Mouse (Mus musculus) left cerebral cortex, adult 11 months (tissue): ENCODE measurements around the gene Cep131.

Experiments
- DNase-seq: peaks from one replicate; pipeline ENCODE4 v3.0.0; 2022; ENCODE audit warnings: low spot score

Cep131 gene

GRCm38 (mm10) chr11:120048252-120048556 is 38.4 kb downstream of the Cep131 start:
- DNase-seq = no peak

DNA sequence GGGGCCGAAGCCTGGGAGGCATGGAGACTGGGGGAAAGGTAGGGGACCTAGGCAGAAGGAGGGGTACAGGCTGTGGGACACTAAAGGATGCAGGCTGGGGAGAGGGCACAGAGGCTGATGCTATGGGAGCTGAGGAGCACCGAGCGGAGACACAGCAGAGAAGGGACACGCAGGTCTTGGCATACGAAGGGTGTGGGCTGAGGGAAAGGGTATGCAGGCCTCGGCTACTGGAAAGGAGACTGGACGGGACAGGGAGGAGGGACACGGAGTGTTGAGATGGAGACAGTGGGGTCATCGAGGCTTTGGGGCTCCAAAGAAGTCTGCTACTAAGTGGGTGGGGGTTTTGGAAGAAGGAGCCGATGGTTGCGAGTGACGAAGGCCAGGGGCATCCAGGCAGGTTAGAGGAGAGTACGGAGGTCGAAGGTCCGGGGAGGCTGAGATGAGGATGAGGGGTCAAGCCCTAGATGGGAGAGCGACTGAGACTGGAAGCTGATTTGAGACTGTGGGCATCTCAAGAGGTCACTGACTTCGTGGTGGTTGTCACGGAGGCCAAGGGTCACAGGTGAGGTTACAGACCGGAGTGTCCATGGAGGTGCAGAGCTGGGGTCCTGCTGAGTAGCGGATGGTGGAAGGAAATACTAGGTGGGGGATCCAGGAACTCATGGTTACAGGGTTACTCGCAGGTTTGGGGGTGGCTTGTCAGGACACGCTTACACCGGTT is 38.9 kb downstream of the Cep131 start:
- no peak for DNase-seq

- DNase-seq = no peak
Measured at GRCm38 (mm10) chr11:120046553-120047191, 40.0 kb downstream of the Cep131 start, which contains the start of gene Aatk. Aatk (minus strand) TSS chr11:120047167.

DNA sequence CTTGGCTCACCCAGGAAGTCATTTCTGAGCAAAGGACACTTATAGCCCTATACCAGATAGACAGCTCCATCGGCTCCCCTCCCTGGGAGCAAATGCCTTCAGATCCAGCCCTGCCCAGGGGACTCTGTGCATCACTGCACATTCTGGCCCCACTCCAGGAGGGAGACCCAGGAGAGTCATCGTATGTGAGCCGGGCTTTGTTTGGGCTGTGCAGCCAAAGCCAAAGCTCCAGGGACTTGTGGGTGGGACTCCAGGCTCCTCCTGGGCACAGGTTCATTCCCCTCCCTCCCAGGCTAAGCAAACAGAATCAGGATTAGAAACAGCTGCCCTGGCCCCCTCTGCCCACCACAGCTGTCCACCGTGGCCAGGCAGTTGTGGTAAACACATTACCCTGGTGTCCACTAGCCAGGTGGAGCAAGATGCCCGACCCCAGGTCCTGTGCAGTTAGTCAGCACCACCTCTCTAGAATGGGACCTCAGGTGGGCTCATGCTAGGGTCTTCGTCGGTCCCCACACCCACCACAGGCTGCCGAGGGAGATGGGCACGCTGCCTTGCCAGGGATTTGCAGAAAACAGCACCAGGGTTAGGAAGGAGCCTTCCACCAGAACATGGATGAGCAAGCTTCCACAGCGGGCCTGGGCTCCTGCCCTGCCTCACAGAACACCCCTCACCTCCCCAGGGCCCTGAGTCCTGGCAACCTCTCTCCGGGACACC is 40.6 kb downstream of the Cep131 start:
- DNase-seq = no peak

DNA sequence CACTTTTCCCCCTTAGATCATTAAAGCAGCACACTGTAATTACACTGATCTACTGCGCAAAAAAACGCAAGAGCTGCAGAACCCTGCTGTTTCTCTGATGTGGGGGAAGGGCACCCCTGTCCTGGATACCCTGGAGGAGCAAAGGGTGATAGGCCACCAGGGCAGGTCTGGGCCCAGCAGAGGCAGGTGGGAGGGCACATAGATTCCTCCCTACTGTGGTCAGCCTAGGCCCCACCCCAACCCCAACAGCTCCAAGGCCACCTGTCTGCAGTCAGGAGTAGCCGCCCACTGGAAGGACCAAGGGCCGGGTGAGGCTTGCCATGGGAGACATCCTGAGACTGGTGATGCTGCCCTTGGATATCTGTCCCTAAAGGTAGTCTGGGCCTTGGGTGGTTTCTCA is 41.3 kb downstream of the Cep131 start:
- no peak for DNase-seq

DNA sequence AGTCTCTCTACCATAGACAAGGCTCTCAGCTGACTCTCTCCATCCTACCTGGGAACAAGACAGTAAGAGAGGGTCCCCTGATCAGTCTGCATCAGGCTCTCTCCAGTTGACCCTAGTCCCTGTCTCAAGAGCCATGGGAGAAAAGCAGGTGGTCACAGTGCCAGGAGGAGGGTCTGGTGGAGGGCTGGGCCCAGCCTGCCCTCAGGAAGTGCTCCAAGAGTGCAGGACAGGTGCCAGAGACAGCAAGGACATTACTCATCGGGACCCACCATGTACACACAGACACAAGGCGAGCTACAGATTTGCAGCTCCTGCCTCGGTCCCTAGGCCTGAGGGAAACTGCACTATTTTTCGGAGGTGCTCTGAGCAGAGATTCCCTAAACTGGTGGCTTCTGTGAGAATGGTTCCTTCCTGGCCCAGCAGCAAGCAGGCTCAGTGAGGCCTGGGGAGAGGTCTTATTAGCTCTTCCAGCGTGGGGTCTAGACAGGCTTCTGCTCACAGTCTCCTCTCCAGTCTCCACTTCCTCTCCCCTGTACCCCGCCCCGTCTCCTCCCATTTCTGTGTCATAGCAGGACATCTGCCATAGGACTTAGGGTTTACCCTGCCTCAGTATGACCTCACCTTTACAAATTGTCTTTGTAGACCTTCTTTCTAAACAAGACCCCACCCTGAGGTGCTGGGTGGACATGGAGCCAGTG is 44.3 kb downstream of the Cep131 start:
- DNase-seq = no peak

- DNase-seq = no peak
Measured at GRCm38 (mm10) chr11:120041191-120042123, 45.2 kb downstream of the Cep131 start.

- no peak for DNase-seq
Measured at GRCm38 (mm10) chr11:120040440-120040839, 46.2 kb downstream of the Cep131 start.

DNA sequence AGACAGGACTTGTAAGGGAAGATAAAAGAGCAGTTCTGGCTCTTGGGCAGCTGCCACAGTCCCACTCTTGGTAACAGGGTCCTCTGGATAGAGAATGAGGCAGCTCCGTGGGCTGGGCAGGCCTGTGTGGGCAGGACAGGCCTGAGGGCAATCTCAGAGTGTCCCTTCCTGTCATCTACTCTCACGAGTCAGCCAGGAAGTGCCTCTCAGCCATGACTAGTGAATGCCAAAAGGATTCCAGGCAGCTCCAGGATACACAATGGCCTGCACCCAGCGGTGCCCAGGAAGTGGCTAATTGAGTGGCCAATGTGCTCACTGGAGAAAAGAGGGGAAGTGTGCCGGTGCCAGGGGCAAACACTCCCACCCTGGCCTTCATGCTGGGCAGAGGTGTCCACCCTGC is 47.0 kb downstream of the Cep131 start:
- DNase-seq = no peak

DNA sequence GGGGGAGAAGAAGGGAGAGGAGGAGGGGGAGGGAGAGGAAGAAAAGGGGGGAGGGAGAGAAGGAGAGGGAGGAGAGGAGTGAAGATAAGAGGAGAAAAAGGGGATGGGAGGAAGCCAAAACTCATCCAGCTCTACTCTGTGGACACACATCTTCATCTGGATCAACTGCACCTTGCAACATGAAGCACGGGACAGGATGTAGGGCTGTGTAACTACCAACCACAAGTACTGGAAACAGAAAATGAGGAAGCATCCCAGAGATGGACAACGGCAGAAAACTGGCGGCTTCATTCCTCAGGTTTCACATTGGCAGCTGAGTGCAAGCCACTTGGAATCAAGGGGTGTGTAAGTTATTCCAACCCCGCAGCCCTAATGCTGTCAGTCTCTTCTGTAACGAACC is 51.9 kb downstream of the Cep131 start:
- DNase-seq = no peak

DNA sequence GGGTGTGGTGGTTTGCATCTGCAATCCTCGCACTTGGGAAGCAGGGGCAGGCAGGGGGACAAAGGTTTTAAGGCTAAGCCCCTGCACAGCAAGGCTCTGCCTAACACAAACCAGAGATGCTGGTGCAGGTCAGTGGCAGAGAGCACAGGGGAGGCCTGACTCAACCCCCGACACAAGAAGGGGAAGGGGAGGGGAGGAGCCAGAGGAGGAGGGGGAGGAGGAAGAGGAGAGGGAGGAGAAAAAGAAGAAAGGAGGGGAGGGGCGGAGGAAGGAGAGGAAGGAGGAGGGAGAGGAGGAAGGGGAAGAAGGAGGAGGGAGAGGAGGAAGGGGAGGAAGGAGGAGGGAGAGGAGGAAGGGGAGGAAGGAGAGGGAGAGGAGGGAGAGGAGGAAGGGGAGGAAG is 52.3 kb downstream of the Cep131 start:
- DNase-seq = no peak

DNA sequence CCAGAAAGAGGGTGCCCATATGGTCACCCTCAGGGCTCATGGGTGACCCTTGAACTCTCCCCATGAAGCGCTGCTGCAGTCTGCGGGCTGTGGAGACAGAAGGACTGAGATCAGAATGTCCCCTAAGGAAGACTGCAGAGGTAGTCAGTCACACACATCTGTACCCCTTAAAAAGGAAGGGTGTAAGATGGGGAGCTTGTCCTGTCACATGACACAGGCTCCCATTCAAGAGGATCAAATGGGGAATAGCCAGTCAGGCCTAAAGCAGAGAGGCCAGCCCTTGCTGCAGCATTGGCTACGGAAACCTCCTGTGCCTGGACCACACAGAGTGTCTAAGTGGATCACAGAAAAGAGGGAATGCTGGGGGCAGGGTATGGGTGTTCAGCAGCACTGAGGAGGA is 53.2 kb downstream of the Cep131 start:
- no peak for DNase-seq

DNA sequence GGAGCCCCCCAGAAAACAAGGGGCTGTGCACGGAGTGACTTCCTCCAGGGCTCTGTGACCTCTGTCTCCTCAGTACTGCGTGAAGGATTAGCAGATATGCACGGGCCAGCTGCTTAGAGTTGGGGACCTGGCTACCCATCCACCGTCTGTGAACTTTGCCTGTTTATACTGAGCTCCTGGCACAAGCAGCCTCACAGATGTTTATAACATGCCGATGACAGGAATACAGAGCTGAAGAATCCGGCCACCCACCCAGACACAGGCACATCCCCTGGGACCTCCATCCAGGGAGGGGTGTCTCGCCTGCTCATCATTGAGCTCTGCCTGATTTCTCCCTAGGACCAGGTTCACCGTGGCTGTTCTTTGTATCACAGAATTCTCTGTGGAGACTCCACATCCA is 54.6 kb downstream of the Cep131 start:
- DNase-seq = no peak

GRCm38 (mm10) chr11:120030145-120030901 is 56.3 kb downstream of the Cep131 start:
- no peak for DNase-seq

- DNase-seq = no peak
Measured at GRCm38 (mm10) chr11:120029431-120030144, 57.0 kb downstream of the Cep131 start.

GRCm38 (mm10) chr11:120028319-120029092 is 58.1 kb downstream of the Cep131 start:
- DNase-seq = no peak

GRCm38 (mm10) chr11:120026941-120027340 is 59.7 kb downstream of the Cep131 start:
- DNase-seq = no peak

DNA sequence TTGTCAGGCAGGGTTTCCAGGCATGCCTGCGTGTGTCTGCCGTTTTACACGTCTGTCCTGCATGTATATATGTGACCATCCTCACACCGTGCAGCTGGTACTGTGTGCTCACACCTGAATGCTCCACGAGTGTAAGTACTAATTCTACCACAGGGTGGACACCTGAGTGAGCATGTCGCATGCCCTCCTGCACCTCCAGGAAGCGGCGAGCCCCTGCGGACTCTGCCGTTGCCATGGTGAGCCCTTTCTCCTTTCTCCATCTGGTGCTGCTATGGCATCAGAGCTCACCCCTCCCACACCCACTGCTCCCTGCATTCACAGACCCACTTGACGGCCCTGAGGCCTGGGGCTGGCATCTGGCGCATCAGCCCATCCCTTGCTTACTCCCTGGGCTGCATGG is 63.8 kb downstream of the Cep131 start:
- no peak for DNase-seq

GRCm38 (mm10) chr11:120022216-120022615 is 64.4 kb downstream of the Cep131 start:
- DNase-seq = no peak
